Mouse (Mus musculus) thymus, adult 2 months (tissue): ENCODE measurements at regions not wholly inside any gene's neighbourhood (a gene's known extent, or its start where the extent isn't known, plus 50 kb on each side); places are given as distances from the start of the nearest gene placed in this dataset.

Experiments
- CTCF ChIP-seq: fragments of 200-500 bp; IDR thresholded peaks from 2 replicates; pipeline ENCODE4 v1.5.1; 2012; ENCODE audit warnings: mild to moderate bottlenecking, control low read depth, low read length, moderate library complexity, borderline replicate concordance; ENCODE audit not compliant: control insufficient read depth, poor library complexity, insufficient read depth; ENCODE audit errors: extremely low read depth
- POLR2A ChIP-seq: fragments of 200-500 bp; IDR thresholded peaks from 2 replicates; pipeline ENCODE4 v1.6.1; 2012; ENCODE audit warnings: mild to moderate bottlenecking, low read length, control low read depth, moderate library complexity; ENCODE audit not compliant: control insufficient read depth, poor library complexity, insufficient read depth; ENCODE audit errors: extremely low read depth

DNA sequence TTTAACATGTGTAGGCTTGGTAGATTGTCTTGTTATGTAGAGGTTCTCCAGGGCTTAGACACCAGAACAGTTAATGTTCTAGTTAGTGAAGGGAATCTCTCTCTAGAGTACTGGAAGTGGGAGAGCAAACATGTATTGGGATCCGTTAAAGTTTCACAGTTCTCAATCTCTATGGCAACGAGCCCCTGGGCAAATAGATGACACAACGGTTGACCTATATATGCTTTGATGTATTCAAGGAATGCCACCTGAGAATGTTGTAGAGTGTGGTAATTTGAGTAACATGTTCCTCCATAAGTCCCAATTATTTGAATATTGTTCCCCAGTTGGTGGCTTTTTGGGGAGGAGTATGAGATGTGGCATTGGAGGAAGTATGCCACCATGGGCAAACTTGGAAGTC, 64.7 kb upstream of the D16Ertd472e start:
- TF ChIP-seq CTCF (no peak), POLR2A (no peak)
